Mouse (Mus musculus): ENCODE results near the gene Gjb6.

Gene Gjb6

DNA sequence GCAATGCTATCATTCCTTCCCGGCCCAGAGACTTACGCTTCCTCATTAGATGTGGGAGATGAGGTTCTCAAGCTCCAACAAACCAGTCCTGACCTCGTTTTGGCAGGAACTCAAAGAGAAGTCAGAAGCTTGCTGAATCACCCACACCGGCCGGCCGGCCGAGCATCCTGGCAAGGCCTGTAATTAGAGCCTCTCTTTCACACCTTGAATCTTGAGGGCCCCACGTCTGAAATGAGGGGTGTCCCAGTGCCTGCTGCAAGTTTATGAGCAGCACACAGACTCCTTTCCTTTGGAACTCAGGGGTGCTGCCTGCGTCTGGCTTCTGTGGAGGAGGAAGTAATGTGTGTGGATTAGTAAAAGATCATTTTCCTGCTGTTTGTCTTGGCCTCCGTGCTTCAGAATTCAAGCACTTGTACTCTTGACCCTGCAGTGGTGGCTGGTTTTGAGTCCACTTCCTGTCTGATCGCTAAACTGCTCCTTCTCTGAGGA lies 49.2 kb downstream of the Gjb6 start:
- no peak for DNase-seq (ENCODE audit: low spot score in 2 of 2)

GRCm38 (mm10) chr14:57082863-57083262 lies 50.5 kb downstream of the Gjb6 start:
- DNase-seq (ENCODE audit: low spot score in 2 of 2): no peak

DNA sequence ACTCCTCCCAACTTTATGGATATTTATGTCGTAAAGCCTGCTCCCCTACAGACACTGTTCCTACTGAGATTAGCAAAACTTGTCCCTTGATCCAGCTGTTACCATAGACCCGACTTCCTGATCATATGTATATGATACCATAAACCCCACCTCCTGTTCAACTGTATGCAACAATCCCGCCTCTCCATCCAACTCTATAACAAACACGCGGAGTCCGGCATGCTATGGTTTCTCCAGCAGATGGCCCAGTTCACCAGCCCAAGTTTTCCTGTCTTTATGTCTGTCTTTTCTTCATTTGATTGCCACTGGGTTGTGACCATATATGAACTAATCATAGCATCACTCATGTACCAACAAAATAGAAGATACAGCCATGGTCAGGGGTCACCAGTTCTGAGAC lies 57.9 kb downstream of the Gjb6 start:
- DNase-seq (ENCODE audit: low spot score in 2 of 2): no peak
